Mouse (Mus musculus) brain, embryonic 14.5 days (tissue): ENCODE measurements around the gene Metap2.

Experiments
- CTCF ChIP-seq: fragments of 200-500 bp; IDR thresholded peaks from 2 replicates; pipeline ENCODE4 v1.5.1; 2012; ENCODE audit warnings: inconsistent platforms, mild to moderate bottlenecking, moderate library complexity, borderline replicate concordance; ENCODE audit not compliant: insufficient read depth, insufficient read length; ENCODE audit errors: extremely low read depth
- POLR2A ChIP-seq: fragments of 200-500 bp; IDR thresholded peaks from 2 replicates; pipeline ENCODE4 v1.6.1; 2012; ENCODE audit warnings: mild to moderate bottlenecking, inconsistent platforms, borderline replicate concordance; ENCODE audit not compliant: poor library complexity, insufficient read depth, insufficient read length, severe bottlenecking; ENCODE audit errors: extremely low read depth

GRCm38 (mm10) chr10:93881918-93882317, 15.0 kb downstream of the Metap2 start:
- TF ChIP-seq POLR2A (no peak), CTCF (no peak)
